Mouse (Mus musculus) myocyte (in vitro differentiated cells): ENCODE measurements around the gene Fth1. TPM values are rescaled to one million over a fixed set of nuclear protein-coding genes. Genes with fewer than 3 reads are reported as not detected.

Source experiments
- H3K27me3 ChIP-seq: one replicate; pipeline ENCODE4 v1.6.1; 2011; ENCODE audit not compliant: control insufficient read depth, insufficient read depth, insufficient read length
- H3K36me3 ChIP-seq: one replicate; pipeline ENCODE4 v1.6.1; 2011; ENCODE audit not compliant: control insufficient read depth, insufficient read depth
- H3K4me2 ChIP-seq: one replicate; pipeline ENCODE4 v1.6.1; 2011; ENCODE audit warnings: low read depth, control low read depth
- H3K4me3 ChIP-seq: one replicate; pipeline ENCODE4 v1.5.1; 2011; ENCODE audit warnings: mild to moderate bottlenecking, control low read depth, moderate library complexity
- H3K79me2 ChIP-seq: one replicate; pipeline ENCODE4 v1.6.1; 2011; ENCODE audit not compliant: control insufficient read depth, insufficient read depth
- H3ac ChIP-seq: one replicate; pipeline ENCODE4 v1.6.1; 2011; ENCODE audit not compliant: control insufficient read depth, insufficient read length
- CEBPB ChIP-seq: IDR thresholded peaks from 2 replicates; pipeline ENCODE4 v1.6.1; 2011; ENCODE audit warnings: mild to moderate bottlenecking, moderate library complexity; ENCODE audit not compliant: poor library complexity, insufficient read depth, severe bottlenecking
- E2F4 ChIP-seq: IDR thresholded peaks from one replicate; pipeline ENCODE4 v1.6.1; 2011; ENCODE audit warnings: mild to moderate bottlenecking, control low read depth, moderate library complexity; ENCODE audit not compliant: insufficient read depth
- MAX ChIP-seq: IDR thresholded peaks from one replicate; pipeline ENCODE4 v1.6.1; 2011; ENCODE audit warnings: low read depth, mild to moderate bottlenecking, control low read depth
- MYOD1 ChIP-seq, 3 experiments: IDR thresholded peaks; one replicate each; pipeline ENCODE4 v1.6.1; 2011; ENCODE audit warnings: control low read depth in 2 of 3, low read depth in 2 of 3, mild to moderate bottlenecking in 2 of 3, moderate library complexity in 1 of 3; ENCODE audit not compliant: insufficient read length in 2 of 3, control insufficient read depth in 1 of 3
- MYOG ChIP-seq, 3 experiments: IDR thresholded peaks; one replicate each; pipeline ENCODE4 v1.6.1; 2011; ENCODE audit warnings: control low read depth in 2 of 3, low read depth in 2 of 3, mild to moderate bottlenecking in 2 of 3; ENCODE audit not compliant: insufficient read length in 2 of 3, control insufficient read depth in 1 of 3, insufficient read depth in 1 of 3
- POLR2A ChIP-seq: IDR thresholded peaks from one replicate; pipeline ENCODE4 v1.6.1; 2011; ENCODE audit warnings: low read depth, mild to moderate bottlenecking, control low read depth, moderate library complexity; ENCODE audit not compliant: insufficient read length
- POLR2AphosphoS2 ChIP-seq: IDR thresholded peaks from one replicate; pipeline ENCODE4 v1.6.1; 2011; ENCODE audit warnings: low read depth, control low read depth; ENCODE audit not compliant: insufficient read length
- REST ChIP-seq: IDR thresholded peaks from one replicate; pipeline ENCODE4 v1.6.1; 2011; ENCODE audit warnings: mild to moderate bottlenecking, control low read depth, moderate library complexity; ENCODE audit not compliant: insufficient read depth, insufficient read length
- SRF ChIP-seq: IDR thresholded peaks from one replicate; pipeline ENCODE4 v1.6.1; 2011; ENCODE audit warnings: low read depth; ENCODE audit not compliant: control insufficient read depth, insufficient read length
- TCF12 ChIP-seq: IDR thresholded peaks from one replicate; pipeline ENCODE4 v1.6.1; 2011; ENCODE audit warnings: mild to moderate bottlenecking, control low read depth; ENCODE audit not compliant: poor library complexity, insufficient read depth, severe bottlenecking
- TCF3 ChIP-seq: IDR thresholded peaks from one replicate; pipeline ENCODE4 v1.6.1; 2011; ENCODE audit warnings: low read depth, control low read depth; ENCODE audit not compliant: insufficient read length
- USF1 ChIP-seq: IDR thresholded peaks from one replicate; pipeline ENCODE4 v1.6.1; 2011; ENCODE audit warnings: low read depth, mild to moderate bottlenecking, control low read depth, moderate library complexity
- polyA plus RNA-seq: library from polyadenylated mRNA; unstranded; fragments of >200 nt; fragmentation: generic; extraction: Trizol; gene quantifications from one replicate; pipeline ENCODE4 v1.2.1, GENCODE M21; 2012; ENCODE audit warnings: missing spikeins

Fth1 gene
- polyA plus RNA-seq, 1 experiment = 6,603 TPM

- Histone ChIP-seq H3K4me2 (no peak overlapping the region), H3K79me2 (no peaks in the 10 kb centered on the region), H3K27me3 (no peaks in the 10 kb centered on the region), H3K4me3 (no peak overlapping the region), H3ac (no peak overlapping the region), H3K36me3 (no peaks in the 10 kb centered on the region)
- TF ChIP-seq CEBPB = no peak
- TF ChIP-seq MYOD1 (IDR thresholded peaks at IDR 0.05; ENCODE audit: control insufficient read depth in 1 of 3, insufficient read length in 2 of 3, low read depth in 2 of 3) = no peak
Measured at GRCm38 (mm10) chr19:9998063-9998416, 17.6 kb downstream of the Fth1 start.

- Histone ChIP-seq H3K4me3 (no peak overlapping the region), H3K79me2 (no peaks in the 10 kb centered on the region), H3K27me3 (no peaks in the 10 kb centered on the region), H3K4me2 (no peak overlapping the region), H3ac (no peak overlapping the region), H3K36me3 (no peaks in the 10 kb centered on the region)
- no peak for TF ChIP-seq E2F4
- no peak for TF ChIP-seq REST
- no peak for TF ChIP-seq CEBPB
- TF ChIP-seq USF1 = no peak
- TF ChIP-seq TCF12 = no peak
- TF ChIP-seq POLR2AphosphoS2 = no peak
- TF ChIP-seq POLR2A = no peak
- no peak for TF ChIP-seq MYOD1 (IDR thresholded peaks at IDR 0.05; ENCODE audit: control insufficient read depth in 1 of 3, insufficient read length in 2 of 3, low read depth in 2 of 3)
- TF ChIP-seq TCF3 = no peak
- TF ChIP-seq SRF = no peak
- no peak for TF ChIP-seq MAX
- TF ChIP-seq MYOG (IDR thresholded peaks at IDR 0.05; ENCODE audit: control insufficient read depth in 1 of 3, insufficient read depth in 1 of 3, insufficient read length in 2 of 3, low read depth in 2 of 3) = no peak
Measured at GRCm38 (mm10) chr19:9998736-9999486, 18.5 kb downstream of the Fth1 start.

GRCm38 (mm10) chr19:10000330-10000729 lies 19.9 kb downstream of the Fth1 start:
- H3K4me2 ChIP-seq = no peak overlapping the region
- H3K27me3 ChIP-seq = no peaks in the 10 kb centered on the region
- H3K36me3 ChIP-seq = no peaks in the 10 kb centered on the region
- TF ChIP-seq TCF3 (no peak), SRF (no peak), MYOD1 (IDR thresholded peaks at IDR 0.05; ENCODE audit: control insufficient read depth in 1 of 3, insufficient read length in 2 of 3, low read depth in 2 of 3) (peak in 1 of 3 experiments; percentile 28), USF1 (no peak)
- H3ac ChIP-seq = no peak overlapping the region
- H3K79me2 ChIP-seq = no peaks in the 10 kb centered on the region
- H3K4me3 ChIP-seq = no peak overlapping the region

DNA sequence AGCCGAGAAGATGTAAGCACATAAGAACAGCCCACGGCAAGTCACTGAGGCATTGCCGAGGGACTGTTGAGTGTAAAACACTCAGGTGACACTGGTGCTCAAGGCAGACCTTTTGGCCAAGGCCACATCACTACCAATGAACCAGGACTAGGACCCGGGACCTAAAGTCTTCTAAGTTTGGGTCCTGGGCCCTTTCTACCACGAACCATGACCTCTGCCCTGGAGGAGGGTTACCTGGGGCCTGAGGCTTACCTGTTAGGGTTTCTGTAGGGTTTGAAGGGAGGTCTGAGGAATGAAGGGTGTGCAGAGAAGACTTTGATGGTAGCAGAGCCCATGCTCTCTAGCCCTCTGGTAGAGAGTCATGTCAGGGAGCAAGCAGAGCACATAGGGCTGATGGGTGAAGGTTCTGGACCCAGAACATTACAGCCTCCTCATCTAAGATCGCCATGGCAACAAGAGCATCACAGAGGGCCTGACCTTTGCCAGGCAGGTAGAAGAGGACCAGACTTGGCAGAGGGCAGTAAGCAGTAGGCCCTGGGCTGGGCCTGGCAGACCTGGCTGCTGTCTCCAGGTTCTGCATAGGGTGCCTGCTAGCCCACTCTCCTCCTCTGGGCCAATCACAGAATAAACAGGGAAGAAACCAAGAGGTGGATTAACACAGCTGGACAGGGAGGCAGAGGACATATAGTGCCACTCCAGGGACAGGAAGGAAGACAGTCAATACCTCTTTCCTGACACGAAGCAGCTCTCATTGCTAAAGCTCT lies 21.0 kb downstream of the Fth1 start, which contains the start of the genes Best1 and Rab3il1:
Gene Best1 (minus strand): TSS at position 428 of the 764 bp plus-strand sequence.
Gene Rab3il1 (plus strand): TSS at position 464 of the 764 bp plus-strand sequence.
- H3K4me2 ChIP-seq = no peak within 1 kb of the TSS
- no peaks in the 10 kb centered on the region for H3K79me2 ChIP-seq
- TF ChIP-seq POLR2A (no peak), MAX (no peak), MYOG (IDR thresholded peaks at IDR 0.05; ENCODE audit: control insufficient read depth in 1 of 3, insufficient read depth in 1 of 3, insufficient read length in 2 of 3, low read depth in 2 of 3) (no peak), TCF3 (no peak), E2F4 (no peak), MYOD1 (IDR thresholded peaks at IDR 0.05; ENCODE audit: control insufficient read depth in 1 of 3, insufficient read length in 2 of 3, low read depth in 2 of 3) (no peak), REST (no peak), SRF (no peak), TCF12 (no peak), POLR2AphosphoS2 (no peak), CEBPB (no peak), USF1 (no peak)
- H3K36me3 ChIP-seq = no peaks in the 10 kb centered on the region
- H3K27me3 ChIP-seq = no peaks in the 10 kb centered on the region
- no peak within 1 kb of the TSS for H3ac ChIP-seq
- H3K4me3 ChIP-seq = no peak within 1 kb of the TSS

DNA sequence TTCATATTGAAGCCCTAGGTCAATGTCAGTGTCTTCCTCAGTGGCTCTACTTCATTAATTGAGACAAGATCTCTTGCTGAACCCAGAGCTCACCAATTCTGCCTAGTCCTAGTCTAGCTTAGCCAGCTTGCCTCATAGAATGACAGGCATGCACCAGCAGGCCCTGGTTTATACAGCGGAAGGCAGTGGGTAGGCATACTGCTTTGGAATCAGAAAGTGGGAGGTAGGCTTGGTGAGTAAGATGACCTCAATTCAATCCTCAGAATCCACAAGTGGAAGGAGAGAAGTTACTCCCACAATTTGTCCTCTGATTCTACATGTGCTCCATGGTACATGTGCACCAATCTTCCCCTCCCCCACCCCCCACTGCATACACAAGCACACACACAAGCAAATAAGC lies 23.3 kb downstream of the Fth1 start:
- H3K4me2 ChIP-seq = no peak overlapping the region
- no peaks in the 10 kb centered on the region for H3K36me3 ChIP-seq
- H3K79me2 ChIP-seq = no peaks in the 10 kb centered on the region
- TF ChIP-seq MYOG (IDR thresholded peaks at IDR 0.05; ENCODE audit: control insufficient read depth in 1 of 3, insufficient read depth in 1 of 3, insufficient read length in 2 of 3, low read depth in 2 of 3) (no peak), MYOD1 (IDR thresholded peaks at IDR 0.05; ENCODE audit: control insufficient read depth in 1 of 3, insufficient read length in 2 of 3, low read depth in 2 of 3) (no peak), POLR2AphosphoS2 (no peak), TCF3 (no peak), USF1 (no peak), REST (no peak), MAX (no peak), POLR2A (no peak), SRF (no peak)
- no peaks in the 10 kb centered on the region for H3K27me3 ChIP-seq
- no peak overlapping the region for H3ac ChIP-seq
- H3K4me3 ChIP-seq = no peak overlapping the region
